Mouse (Mus musculus) spleen, adult 2 months (tissue): Measurements from ENCODE around the gene Cdh13.

Experiments
- CTCF ChIP-seq: fragments of 200-500 bp; IDR thresholded peaks from 2 replicates; pipeline ENCODE4 v1.5.1; 2011; ENCODE audit warnings: mild to moderate bottlenecking, inconsistent platforms; ENCODE audit not compliant: insufficient read depth, insufficient read length, insufficient replicate concordance; ENCODE audit errors: extremely low read depth
- POLR2A ChIP-seq: fragments of 200-500 bp; IDR thresholded peaks from 2 replicates; pipeline ENCODE4 v1.6.1; 2011; ENCODE audit warnings: low read depth, low read length, inconsistent platforms

DNA sequence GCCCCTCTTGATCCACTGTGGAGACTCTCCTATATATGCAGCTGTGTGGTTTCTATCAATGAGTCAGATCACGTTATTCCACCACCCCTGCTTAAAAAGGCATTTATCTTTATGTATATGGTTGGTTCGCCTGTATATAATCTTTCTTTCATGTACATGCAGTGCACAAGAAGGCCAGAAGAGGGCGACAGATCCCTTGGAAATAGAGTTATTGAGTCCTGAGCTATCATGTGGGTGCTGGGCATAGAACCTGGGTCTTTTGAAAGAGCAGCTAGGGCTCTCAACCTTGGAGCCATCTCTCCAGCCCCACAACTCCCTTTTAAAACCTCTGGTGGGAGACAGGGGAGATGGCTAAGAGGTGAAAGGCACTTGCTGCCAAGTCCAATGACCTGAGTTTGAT lies 1027.9 kb downstream of the Cdh13 start:
- TF ChIP-seq POLR2A (no peak), CTCF (peak; percentile 7; the same call in 1 of the 2 replicates)
